Mouse (Mus musculus) layer of hippocampus, adult 11-12 months (tissue): ENCODE measurements around the gene Bnc1.

Source experiments
- DNase-seq: peaks from one replicate; pipeline ENCODE4 v3.0.0; 2022; ENCODE audit warnings: low spot score

Gene Bnc1

GRCm38 (mm10) chr7:81973939-81974338 lies 18.2 kb downstream of the Bnc1 start:
- no peak for DNase-seq

- DNase-seq, result no peak
Measured at GRCm38 (mm10) chr7:81973339-81973738, 18.8 kb downstream of the Bnc1 start.

GRCm38 (mm10) chr7:81968975-81969374 lies 23.1 kb downstream of the Bnc1 start:
- no peak for DNase-seq

- no peak for DNase-seq
Measured at GRCm38 (mm10) chr7:81968451-81968850, 23.6 kb downstream of the Bnc1 start.

GRCm38 (mm10) chr7:81966195-81966594 lies 25.9 kb downstream of the Bnc1 start:
- no peak for DNase-seq

GRCm38 (mm10) chr7:81959704-81960103 lies 32.4 kb downstream of the Bnc1 start:
- peak; percentile 30 for DNase-seq

- DNase-seq, result peak; percentile 32
Measured at GRCm38 (mm10) chr7:81954208-81954846, 37.8 kb downstream of the Bnc1 start.

GRCm38 (mm10) chr7:81950499-81950898 lies 41.6 kb downstream of the Bnc1 start:
- DNase-seq, result peak; percentile 22

GRCm38 (mm10) chr7:81945398-81945797 lies 46.7 kb downstream of the Bnc1 start:
- no peak for DNase-seq

- DNase-seq, result no peak
Measured at GRCm38 (mm10) chr7:81934806-81935205, 57.3 kb downstream of the Bnc1 start.

- DNase-seq, result peak; percentile 82
Measured at GRCm38 (mm10) chr7:81934267-81934745, 57.8 kb downstream of the Bnc1 start, which contains the start of gene Hdgfl3. Gene Hdgfl3, minus strand, starts transcription at chr7:81934473.

- peak; percentile 44 for DNase-seq
Measured at GRCm38 (mm10) chr7:81933601-81934266, 58.4 kb downstream of the Bnc1 start.

- no peak for DNase-seq
Measured at GRCm38 (mm10) chr7:81933061-81933600, 59.0 kb downstream of the Bnc1 start.

GRCm38 (mm10) chr7:81932521-81933045 lies 59.5 kb downstream of the Bnc1 start:
- DNase-seq, result no peak

GRCm38 (mm10) chr7:81928998-81929397 lies 63.1 kb downstream of the Bnc1 start:
- DNase-seq, result no peak

- no peak for DNase-seq
Measured at GRCm38 (mm10) chr7:81921379-81921952, 70.6 kb downstream of the Bnc1 start.

GRCm38 (mm10) chr7:81920314-81920713 lies 71.8 kb downstream of the Bnc1 start:
- no peak for DNase-seq

- DNase-seq, result no peak
Measured at GRCm38 (mm10) chr7:81918316-81918715, 73.8 kb downstream of the Bnc1 start.
